ENCODE assay signal across 15 mouse cellular contexts in genomic region chr1:14104529-14104928, GRCm38 (mm10).
"Had no signal": no experiment of that assay in that cellular context is flagged by ENCODE, and none has a peak within 500 bp of the region (broad histone marks: within the 10 kb centered on the region; RNA-seq: fewer than 3 reads in every experiment).

No protein-coding gene starts in this region.

- ATAC-seq: lung, postnatal 0 days; midbrain, embryonic 13.5 days; midbrain, embryonic 16.5 days had no signal

- DNase-seq: kidney, adult 11 months; kidney, adult 8-10 months; kidney, postnatal 10 days; kidney, postnatal 36 days; liver, embryonic 13.5 days; lung, embryonic 14.5 days; lung, postnatal 36 days; right cerebral cortex, adult 18-20 months; right cerebral cortex, postnatal 14 days; right cerebral cortex, postnatal 4 days; thymus, adult 18-20 months; thymus, postnatal 36 days had no signal
